Mouse (Mus musculus) cerebellum, postnatal 25 days (tissue): Measurements from ENCODE around the gene Dnah14.
A peak's percentile ranks its signal among the peaks of the same experiment; 100 is the strongest.

Experiments
- DNase-seq, 2 experiments: peaks; one replicate each; pipeline ENCODE4 v3.0.0; 2021; ENCODE audit warnings: mixed read lengths in 2 of 2

Dnah14 gene

DNA sequence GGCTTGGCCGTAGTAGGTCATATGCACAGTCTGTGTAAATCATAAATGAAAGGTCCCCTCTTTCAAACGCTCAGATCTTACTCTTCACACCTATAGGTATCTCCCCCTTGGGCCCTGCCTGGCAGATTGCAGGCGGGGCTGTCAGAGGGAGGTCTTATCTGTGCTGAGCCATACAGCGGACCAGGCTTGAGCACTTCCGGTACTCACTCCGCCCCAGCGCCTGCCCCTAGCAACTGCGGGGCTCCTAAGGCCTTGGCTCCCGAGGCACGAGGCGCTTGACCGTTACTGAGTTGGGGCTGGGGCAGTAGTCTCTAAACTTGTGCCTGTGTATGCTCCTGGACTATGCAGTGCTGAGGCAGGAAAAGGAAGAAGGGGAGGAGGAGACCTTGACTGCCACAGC lies at the start of gene Dnah14:
Gene Dnah14 (plus strand): TSS at position 238 of the 400 bp plus-strand sequence.
- DNase-seq = no peak

DNA sequence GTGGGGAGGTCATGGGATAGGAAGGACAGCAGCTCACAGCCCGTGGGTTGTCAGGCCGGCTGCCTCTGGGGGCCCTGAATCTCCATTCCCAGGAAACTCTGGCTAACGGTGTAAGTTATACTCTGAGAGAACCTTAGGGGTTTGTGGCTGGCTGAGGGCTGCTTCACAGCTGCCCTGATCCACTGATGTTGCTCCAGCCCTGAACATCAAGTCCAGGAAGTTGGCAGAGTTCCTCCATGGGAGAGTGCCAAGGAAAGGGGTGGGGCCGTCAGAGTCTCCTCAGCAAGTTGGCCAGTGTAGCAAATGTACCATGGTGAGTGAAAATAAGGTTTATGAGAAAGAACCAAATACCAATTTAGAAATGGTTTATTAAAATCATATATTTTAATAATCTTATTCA lies 47.0 kb upstream of the Dnah14 start:
- DNase-seq = peak; percentile 21 to 45

DNA sequence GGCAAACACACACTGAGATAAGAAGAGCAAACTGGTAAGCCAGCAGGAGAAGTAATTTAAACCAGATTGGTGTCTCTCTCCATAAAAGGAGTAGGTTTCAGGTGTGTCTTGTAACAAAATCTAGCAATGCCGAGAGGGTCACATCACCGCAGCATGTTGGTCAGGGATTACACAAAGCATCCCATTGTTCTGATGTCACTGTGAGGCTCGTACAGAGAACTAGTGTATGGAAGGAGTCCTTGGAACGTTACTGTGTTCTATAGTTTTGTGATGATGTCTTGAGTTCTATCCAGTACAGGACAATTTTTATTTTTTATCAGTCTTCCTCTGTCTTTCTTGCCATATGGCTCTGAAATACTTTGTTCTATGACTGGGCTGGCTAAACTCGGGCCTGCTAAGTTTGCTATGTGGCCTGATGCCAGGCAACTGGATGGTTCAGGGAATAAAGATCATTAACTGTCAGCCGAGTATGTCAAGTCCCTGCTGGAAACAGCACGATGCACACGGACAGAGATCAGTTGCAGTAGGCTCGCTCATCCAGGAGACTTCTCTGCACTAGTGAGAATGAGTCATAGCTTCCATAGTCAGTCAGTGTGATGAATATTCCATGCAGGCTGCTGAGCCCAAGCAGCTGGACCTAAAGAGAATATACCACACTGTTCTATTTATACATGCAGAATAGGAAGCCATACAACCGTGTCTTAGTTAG lies 41.0 kb upstream of the Dnah14 start:
- DNase-seq = no peak

DNA sequence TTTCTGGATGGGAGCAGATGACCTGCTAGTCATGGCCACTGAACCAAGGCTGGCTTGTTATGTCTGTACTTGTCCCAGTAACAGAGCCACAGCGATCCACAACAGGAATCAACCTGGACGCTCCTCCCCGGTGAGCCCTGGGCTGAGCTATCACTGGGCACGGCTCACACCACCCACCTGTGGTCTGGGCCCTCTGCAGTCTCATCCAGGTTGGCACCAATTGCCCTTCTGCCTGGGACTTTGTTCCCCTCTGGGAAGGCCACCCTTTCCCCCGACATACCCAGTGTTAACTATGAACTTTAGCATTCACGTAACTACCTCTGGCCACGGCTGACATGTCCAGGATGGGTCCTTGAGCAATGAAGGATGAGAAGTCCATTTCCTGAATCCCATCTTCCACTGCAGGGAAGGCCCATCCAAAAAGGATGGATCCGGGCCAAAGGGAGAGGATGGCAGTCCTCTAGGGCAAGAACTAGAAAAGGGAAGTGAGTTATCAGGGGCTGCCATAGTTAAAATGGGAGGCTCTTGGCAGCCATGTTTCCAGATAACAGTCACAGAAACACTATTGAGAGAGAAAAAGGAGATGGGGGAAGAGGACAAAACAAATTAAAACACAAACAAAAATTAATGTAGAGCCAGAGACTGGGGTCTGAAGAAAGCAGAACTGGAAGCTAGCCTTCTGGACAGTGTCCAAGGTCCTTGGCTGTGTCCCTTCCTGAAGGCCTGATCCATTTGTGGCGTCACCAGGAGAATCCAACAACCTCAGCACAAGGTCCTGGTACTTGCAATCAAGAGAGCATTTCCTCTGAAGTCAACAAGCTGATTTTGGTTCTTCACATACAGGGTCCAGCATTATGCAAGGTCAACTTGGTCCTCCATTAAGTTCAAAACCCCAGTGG lies 38.5 kb upstream of the Dnah14 start:
- no peak for DNase-seq

DNA sequence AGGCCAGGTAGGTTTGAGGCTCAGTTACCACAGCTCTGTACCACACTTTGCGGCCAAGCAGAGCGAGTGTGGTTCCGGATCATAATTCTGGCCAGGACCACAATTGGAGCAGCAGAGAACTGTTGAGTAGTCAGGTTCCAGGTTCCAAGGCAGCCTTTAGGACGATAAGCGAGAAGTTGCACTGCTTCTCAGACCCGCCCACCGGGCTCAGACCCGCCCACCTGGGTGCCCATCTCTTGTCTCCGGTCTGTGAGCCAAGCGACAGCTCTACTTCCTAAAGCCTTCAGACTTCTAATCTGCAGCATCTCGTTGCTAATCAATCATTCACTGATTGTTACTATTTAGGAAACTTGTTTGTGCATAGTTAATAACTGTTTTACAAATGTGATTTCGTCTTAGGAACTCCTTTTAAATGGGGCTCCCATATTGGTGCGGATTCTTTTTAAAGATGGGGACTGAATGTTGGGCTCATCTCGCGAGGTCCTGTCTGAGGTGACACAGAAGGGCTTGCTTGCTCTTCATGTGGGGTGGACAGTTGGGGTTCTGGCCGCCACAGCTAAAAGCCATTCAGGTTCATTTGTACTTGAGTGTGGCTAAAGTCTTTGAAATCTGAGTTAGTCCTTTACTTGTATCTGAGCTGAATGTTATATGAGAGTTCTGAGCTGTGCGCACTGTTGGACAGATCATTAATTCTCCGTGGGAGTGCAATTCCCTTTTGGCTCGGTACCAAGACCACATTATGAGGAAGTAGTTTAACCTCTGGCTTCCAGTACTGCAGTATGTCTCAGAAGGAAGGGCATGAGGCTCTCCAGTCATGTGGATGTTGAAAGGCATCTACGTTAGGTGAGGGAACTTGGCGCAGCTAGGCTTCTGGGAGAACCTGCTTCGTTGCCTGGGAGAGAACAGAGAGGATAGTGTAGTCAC lies 36.3 kb upstream of the Dnah14 start:
- no peak for DNase-seq

- peak in 1 of 2 experiments; percentile 43 for DNase-seq
Measured at GRCm38 (mm10) chr1:181543711-181544383, 32.5 kb upstream of the Dnah14 start.

DNA sequence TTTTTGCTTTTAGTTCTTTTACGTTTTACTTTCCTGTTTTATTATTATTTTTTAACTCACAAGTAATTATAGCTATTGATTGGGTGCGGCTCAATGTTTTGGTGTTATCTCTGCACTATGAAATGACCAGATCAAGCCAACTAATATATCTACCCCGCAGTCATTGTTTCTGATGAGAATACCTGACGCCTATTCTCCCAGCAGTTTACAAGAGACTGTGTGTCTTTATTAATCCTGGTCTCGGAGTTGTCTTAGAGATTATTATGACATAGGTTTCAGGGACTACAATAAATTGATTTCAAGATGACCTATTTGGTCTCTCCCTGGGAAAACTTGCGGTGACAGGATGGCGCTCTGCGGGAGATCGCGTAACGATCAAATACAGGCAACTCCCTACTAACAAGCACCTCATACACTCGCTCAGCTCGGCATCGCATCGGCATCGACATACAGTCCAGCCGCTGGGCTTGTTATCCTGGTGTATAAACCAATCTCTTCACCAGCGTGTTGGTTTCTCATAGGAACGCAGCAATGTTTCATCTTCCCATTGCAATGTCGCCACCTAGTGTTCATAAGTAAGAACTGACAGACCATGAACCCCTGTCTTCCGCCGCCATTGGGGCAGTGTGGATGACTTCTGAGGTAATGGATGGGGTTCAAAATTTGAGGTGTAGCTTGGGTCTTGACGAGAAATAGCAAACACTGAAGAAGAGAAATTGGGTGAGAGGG lies 31.2 kb upstream of the Dnah14 start:
- DNase-seq = peak; percentile 62 to 76

DNA sequence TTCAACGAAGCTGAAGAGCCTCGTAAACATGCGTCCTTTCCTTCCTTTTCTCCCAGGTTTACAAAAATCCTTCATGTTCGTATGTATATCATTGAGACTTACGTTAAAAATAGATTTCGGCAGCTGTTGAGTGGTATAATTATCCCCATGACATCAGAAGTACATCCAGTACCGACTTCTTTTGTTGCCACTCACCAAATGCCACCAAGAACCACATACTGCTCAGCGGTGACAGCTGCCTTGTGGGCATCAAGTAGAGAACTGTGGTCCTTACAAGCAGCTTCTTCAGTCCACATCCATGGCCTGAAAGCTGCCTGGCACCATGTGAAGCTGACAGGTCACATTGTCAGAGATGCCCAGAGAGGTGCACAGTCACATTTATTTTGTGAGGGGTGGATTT lies 26.4 kb upstream of the Dnah14 start:
- no peak for DNase-seq

DNA sequence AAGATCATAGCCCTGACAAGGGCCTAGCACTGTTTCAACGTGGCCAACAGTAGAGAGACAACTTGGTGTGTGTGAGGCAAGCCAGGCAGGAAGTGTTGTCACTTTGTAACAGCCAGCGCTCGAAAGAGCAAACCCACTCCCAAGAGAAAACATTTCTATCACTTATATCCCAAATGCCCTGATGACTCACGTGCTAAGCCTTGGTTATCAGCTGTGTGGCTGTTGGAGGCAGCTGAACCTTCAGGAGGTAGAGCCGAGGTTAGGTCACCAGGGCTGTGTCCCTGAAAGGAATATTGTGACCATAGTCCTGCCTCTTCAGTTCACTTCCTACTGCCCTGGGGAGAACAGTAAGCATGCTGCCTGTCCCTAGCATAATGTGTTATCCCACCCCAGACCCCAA lies 25.5 kb upstream of the Dnah14 start:
- DNase-seq = no peak

- peak; percentile 65 to 74 for DNase-seq
Measured at GRCm38 (mm10) chr1:181552533-181553410, 23.6 kb upstream of the Dnah14 start.

DNA sequence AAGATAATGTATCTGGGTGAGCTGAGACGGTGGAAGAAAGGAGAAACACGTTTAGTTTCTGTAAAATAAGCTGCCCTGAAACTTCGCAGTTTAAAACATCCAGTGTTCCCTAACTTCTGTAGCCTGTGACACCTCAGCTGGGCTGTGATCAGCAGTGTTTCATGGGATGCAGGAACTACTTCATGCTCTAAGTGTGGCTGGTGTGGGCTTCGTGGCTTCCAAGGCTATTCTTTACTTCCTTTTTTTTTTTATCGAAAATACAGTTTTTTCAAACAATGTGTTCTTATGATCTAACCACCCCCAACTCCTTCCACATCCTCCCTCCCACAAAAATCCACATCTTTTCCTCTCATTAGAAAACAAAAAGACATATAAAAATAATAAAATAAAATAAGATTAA lies 20.9 kb upstream of the Dnah14 start:
- DNase-seq = no peak

GRCm38 (mm10) chr1:181559655-181560054 lies 16.7 kb upstream of the Dnah14 start:
- no peak for DNase-seq

DNA sequence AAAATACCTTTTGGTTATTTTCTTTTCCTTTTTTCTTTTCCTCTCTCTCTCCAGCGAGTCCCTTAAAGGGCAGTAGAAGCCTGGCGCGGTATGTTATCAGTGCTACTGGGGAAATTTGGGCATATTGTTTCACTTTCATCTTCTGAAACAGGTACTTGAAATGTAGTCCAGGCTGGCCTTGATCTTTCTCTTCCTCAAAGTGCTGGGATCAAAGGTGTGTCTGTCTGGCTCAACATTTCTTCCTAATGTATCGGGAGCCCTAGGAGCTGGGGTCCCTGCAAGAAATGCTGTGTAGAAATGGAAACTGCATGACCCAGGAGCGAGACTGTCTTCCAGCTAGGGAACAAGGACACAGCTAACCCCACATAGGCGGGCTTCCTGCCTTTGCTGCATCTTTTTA lies 16.0 kb upstream of the Dnah14 start:
- DNase-seq = no peak

- no peak for DNase-seq
Measured at GRCm38 (mm10) chr1:181560896-181561767, 15.2 kb upstream of the Dnah14 start.

- DNase-seq = no peak
Measured at GRCm38 (mm10) chr1:181561768-181562444, 14.5 kb upstream of the Dnah14 start.

DNA sequence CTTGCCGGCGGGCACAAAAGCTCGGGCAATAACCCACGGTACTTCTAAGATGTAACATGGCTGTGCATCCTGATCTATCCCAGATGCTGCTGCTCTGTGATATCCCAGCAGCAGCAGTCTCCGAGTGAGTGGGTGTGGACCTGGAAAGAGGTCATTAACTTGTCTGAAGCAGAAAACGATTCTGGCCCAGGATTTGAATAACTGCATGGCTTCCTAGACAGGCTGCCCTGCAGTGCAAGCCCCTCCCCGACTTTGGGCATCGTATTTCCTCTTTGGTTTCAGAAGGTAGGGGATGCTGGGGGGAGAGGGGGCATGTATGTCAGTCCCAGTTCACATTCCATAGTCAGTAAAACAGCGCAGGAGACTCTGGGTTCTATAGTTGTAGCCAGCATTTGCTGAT lies 6.9 kb upstream of the Dnah14 start:
- DNase-seq = no peak

GRCm38 (mm10) chr1:181583152-181583551 lies 6.8 kb downstream of the Dnah14 start:
- DNase-seq = peak; percentile 6 to 16

GRCm38 (mm10) chr1:181589116-181589515 lies 12.8 kb downstream of the Dnah14 start:
- DNase-seq = no peak

DNA sequence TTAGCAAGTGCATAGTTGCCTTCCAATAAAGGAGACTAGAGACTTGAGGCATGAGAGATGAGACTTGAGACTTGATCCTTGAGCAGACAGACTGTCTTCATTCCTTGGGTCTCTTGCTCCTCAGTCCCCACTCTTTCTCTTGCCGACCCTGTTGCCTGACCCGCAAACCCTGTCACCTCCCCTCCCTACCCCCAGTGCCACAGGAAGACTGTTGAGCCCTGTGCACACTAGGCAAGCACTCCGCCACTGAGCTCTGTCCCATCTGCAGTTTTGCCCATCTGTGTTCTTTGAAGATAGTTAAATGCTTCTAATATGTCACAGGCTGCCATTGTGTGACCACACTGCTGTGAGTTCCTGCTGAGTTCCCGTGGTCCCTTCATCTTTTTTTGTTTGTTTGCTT lies 23.0 kb downstream of the Dnah14 start:
- no peak for DNase-seq
